Mouse (Mus musculus): ENCODE measurements at regions not wholly inside any gene's neighbourhood (a gene's known extent, or its start where the extent isn't known, plus 50 kb on each side); places are given as distances from the start of the nearest gene placed in this dataset.
"Not testable (repeated sequence)": the region's sequence is repeated elsewhere in the genome, so short reads cannot be mapped to it uniquely, and the experiment has no call there.

GRCm38 (mm10) chr1:29737062-29737461, 957.0 kb upstream of the Gm597 start:
- not testable (repeated sequence) for DNase-seq (ENCODE audit: low read depth, low spot score)

GRCm38 (mm10) chr1:29731930-29732329, 951.9 kb upstream of the Gm597 start:
- DNase-seq (ENCODE audit: low read depth, low spot score): peak; percentile 20
